Mouse (Mus musculus) kidney, postnatal 0 days (tissue): ENCODE data around the gene Olfr1329. TPM values are rescaled to one million over a fixed set of nuclear protein-coding genes. Genes with fewer than 3 reads are reported as not detected.

Experiments used
- ATAC-seq: fragments of 200-750 bp; cut with Nextera tagmentation; replicated peaks from 2 replicates; pipeline ENCODE4 v1.8.0; 2017; ENCODE audit warnings: low read depth, moderate number of reproducible peaks, moderate TSS enrichment, moderate library complexity; ENCODE audit not compliant: low FRiP score
- DNase-seq: peaks from one replicate; pipeline ENCODE4 v3.0.0-alpha.2; 2016; ENCODE audit warnings: low spot score
- H3K27ac ChIP-seq: fragments of 300-500 bp; sonication (generic); 2 replicates; pipeline ENCODE4 v1.5.1; 2014; ENCODE audit warnings: mild to moderate bottlenecking
- H3K27me3 ChIP-seq: fragments of 300-500 bp; sonication (generic); 2 replicates; pipeline ENCODE4 v1.6.1; 2014; ENCODE audit warnings: low read length, mixed read lengths; ENCODE audit not compliant: insufficient read depth
- H3K36me3 ChIP-seq: fragments of 300-500 bp; sonication (generic); 2 replicates; pipeline ENCODE4 v1.6.1; 2014; ENCODE audit warnings: low read length, mixed read lengths; ENCODE audit not compliant: insufficient read depth
- H3K4me1 ChIP-seq: fragments of 300-500 bp; sonication (generic); replicated peaks from 2 replicates; pipeline ENCODE4 v1.6.1; 2014; ENCODE audit warnings: antibody characterized with exemption, low read length, mixed read lengths; ENCODE audit not compliant: insufficient read depth
- H3K4me2 ChIP-seq: fragments of 300-500 bp; sonication (generic); 2 replicates; pipeline ENCODE4 v1.6.1; 2014; ENCODE audit warnings: mild to moderate bottlenecking, low read length, moderate library complexity, mixed read lengths
- H3K4me3 ChIP-seq: fragments of 300-500 bp; sonication (generic); replicated peaks from 2 replicates; pipeline ENCODE4 v1.5.1; 2014; ENCODE audit warnings: low read depth, low read length
- H3K9ac ChIP-seq: fragments of 300-500 bp; sonication (generic); 2 replicates; pipeline ENCODE4 v1.6.1; 2014; ENCODE audit warnings: low read depth, low read length
- H3K9me3 ChIP-seq: fragments of 300-500 bp; sonication (generic); replicated peaks from 2 replicates; pipeline ENCODE4 v1.6.1; 2016; ENCODE audit warnings: low read length, inconsistent platforms, mixed read lengths
- CTCF ChIP-seq: IDR thresholded peaks from 2 replicates; pipeline ENCODE4 v1.5.1; 2016; ENCODE audit warnings: antibody characterized with exemption, low read depth, mild to moderate bottlenecking, moderate library complexity
- polyA plus RNA-seq: library from polyadenylated mRNA; unstranded; fragments of >200 nt; fragmentation: Nextera tagmentation; extraction: Ambion mirVana; gene quantifications from 2 replicates; pipeline ENCODE4 v1.2.1, GENCODE M21; 2015

The Olfr1329 gene
- polyA plus RNA-seq, 1 experiment from 2014 or later, result not detected

- TF ChIP-seq CTCF, result no peak
- Histone ChIP-seq H3K27ac (no peak overlapping the region), H3K4me3 (no peak overlapping the region), H3K9ac (no peak overlapping the region), H3K9me3 (no peaks in the 10 kb centered on the region), H3K4me1 (no peaks in the 10 kb centered on the region), H3K27me3 (no peaks in the 10 kb centered on the region), H3K36me3 (no peaks in the 10 kb centered on the region), H3K4me2 (no peak overlapping the region)
- DNase-seq, result no peak
- no peak for ATAC-seq
Measured at GRCm38 (mm10) chr4:118867566-118867965, 49.7 kb downstream of the Olfr1329 start.

Other genes starting within 250 kb of the Olfr1329 start
- gene Olfr1342, start 224.7 kb downstream of the Olfr1329 start, polyA plus RNA-seq, result 0.03 and 0.13 TPM in 2 replicates
- gene Olfr1341, start 213.9 kb downstream of the Olfr1329 start, polyA plus RNA-seq, result not detected in 2 replicates
- gene Olfr1340, start 197.3 kb downstream of the Olfr1329 start, polyA plus RNA-seq, result not detected in 2 replicates
- gene Olfr1339, start 185.3 kb downstream of the Olfr1329 start, polyA plus RNA-seq, result not detected in 2 replicates
- not detected in 2 replicates for gene Olfr1338, start 158.7 kb downstream of the Olfr1329 start, polyA plus RNA-seq
- not detected in 2 replicates for gene Olfr1337, start 134.9 kb downstream of the Olfr1329 start, polyA plus RNA-seq
- gene Olfr1335, start 107.5 kb downstream of the Olfr1329 start, polyA plus RNA-seq, result not detected in 2 replicates
- not detected in 2 replicates for gene Olfr1333, start 81.2 kb downstream of the Olfr1329 start, polyA plus RNA-seq
- not detected in 2 replicates for gene Olfr1331, start 52.8 kb downstream of the Olfr1329 start, polyA plus RNA-seq
- gene Olfr1330, start 28.9 kb downstream of the Olfr1329 start, polyA plus RNA-seq, result not detected in 2 replicates
- not detected in 2 replicates for gene Olfr1328, start 21.1 kb upstream of the Olfr1329 start, polyA plus RNA-seq
- gene Lao1, start 44.1 kb upstream of the Olfr1329 start, polyA plus RNA-seq, result not detected in 2 replicates
- 57.5 and 58.0 TPM in 2 replicates for gene Slc2a1, start 191.2 kb upstream of the Olfr1329 start, polyA plus RNA-seq